Mouse (Mus musculus) lung, adult 10 weeks (tissue): Measurements from ENCODE around the gene Naxd. TPM values are rescaled to one million over a fixed set of nuclear protein-coding genes. Genes with fewer than 3 reads are reported as not detected.

Source experiments
- polyA plus RNA-seq: library from polyadenylated mRNA; stranded (reverse); fragments of 350-450 nt; fragmentation: Illumina TruSeq; extraction: RNeasy Lipid Tissue Mini Kit (QIAGEN cat#74804); gene quantifications from one replicate; pipeline ENCODE4 v1.2.3, GENCODE M21; 2014; ENCODE audit warnings: low read depth, low replicate concordance; ENCODE audit not compliant: insufficient read depth

The Naxd gene
- polyA plus RNA-seq = 114 TPM

DNA sequence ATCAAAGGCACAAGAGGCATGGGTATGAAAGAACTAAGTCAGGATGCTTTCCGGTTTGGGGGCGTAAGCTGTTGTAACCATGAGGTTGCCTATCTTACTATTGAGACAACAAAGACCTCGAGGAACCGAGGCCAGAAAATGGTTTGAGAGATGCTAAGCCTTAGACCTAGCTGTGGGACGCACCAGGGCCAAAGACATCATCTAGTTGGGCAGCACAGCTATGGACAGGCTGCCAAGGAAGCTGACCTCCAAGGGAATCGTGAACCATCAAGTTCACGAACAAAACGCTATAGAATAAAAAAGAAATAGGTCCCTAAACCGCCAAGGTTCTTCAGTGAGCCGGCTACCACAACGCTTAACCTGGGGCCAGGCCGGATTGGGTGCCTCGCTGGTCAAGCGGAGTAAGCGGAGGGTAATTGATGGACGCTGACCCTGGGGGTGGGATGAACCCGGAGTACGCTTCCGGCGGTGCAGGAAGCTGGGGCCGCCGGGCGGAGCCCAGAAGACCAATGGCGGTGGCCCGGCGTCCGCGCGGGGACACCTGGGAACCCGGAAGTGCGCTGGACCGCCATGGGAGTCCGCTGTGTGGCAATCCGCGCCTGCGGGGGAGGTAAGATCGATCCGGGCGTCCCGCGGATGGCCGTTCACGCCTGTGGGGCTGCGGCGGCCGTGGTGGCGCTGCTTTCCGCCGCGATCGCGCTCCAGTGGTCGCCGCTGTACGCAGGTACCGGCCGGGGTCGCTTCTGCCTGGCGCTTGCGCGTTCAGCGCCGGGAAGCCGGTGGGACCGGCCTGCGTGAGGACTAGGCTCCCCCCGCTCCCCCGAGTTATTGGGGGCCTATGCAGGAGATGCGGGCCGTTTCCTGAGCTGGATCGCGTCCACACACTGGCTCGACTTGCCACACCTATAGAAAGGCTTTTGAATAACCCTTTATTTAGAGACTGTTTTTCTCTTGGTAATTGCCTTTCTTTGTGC, at the start of gene Naxd:
Naxd (plus strand) TSS at position 490 of the 974 bp plus-strand sequence.

DNA sequence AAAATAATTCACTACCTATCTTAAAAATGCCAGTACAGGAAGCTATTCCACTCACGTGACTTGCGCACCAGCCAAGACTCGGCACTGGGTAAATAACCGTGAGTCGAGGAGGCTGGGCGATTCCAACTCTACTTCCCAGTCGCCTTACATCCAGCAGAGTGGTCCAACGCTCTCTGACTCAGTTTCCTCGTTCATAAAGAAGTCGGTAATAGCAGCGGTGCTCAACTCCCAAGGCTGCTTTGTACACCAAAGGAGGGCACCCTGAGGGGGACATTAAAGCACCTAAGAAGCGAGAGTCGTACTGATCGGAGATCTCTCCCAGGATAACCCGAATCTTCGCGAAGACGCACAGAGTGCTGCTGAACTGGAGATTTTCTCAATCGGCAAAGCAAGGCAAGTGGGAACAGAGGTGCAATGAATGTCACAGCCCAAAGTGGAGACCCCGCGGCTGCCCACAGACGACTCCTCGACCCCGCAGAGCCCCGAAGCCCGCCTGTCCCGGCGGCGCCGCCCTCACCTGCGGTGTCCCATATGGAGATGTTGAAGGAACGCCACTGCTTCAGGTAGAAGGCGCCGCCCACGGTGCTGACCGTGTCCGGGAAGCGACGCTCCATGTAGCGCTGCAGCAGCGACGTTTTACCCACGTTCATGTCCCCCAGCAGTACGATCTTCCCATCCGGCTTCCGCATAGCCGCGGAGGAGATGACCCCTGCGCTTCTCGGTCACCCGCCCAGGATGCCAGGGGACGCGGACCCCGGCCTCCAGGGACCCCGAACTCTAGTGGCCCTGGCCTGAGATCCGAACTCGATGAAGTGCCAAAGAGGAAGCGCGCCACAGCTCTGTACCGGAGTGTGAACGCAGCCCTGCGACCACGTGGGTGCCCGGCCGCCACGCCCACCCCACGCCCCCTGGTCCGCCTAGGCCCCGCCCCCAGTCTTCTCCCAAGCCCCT, 19.2 kb upstream of the Naxd start, which contains the start of gene Rab20:
Rab20 (minus strand) TSS at position 900 of the 951 bp plus-strand sequence.

DNA sequence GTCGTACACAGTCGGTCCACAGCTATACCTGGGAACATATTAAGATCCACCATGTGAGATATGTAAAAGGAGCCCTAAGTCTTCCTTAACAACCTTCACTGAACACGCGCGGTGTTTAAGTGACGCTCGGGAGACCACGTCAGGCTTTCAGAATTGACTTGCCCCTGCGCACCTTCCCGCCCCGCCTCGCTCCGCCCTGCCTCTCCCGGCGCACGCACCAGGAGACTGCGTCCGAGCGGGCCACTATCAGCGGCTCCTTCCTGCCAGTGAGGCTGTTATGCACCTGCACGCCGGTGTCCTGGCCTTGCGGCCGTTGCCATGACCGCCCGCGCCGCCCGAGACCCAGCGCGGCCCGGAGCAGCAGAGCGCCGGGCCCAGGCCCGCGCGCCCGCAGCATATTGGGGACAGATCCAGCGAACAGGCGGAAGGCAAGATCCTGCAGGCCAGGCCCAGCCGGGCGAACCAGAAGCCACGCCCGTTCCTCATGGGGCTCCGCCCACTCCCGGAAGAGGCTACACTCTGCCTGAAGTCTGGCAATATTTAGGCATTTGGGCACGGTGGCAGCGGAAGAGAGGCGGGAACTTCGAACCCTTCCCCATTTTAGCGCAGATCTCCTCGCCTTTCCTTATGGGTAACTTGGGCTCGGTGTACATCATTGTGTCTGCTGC, 53.1 kb downstream of the Naxd start, which contains the start of gene Cars2:
Cars2 (minus strand) TSS at position 503 of the 668 bp plus-strand sequence.

DNA sequence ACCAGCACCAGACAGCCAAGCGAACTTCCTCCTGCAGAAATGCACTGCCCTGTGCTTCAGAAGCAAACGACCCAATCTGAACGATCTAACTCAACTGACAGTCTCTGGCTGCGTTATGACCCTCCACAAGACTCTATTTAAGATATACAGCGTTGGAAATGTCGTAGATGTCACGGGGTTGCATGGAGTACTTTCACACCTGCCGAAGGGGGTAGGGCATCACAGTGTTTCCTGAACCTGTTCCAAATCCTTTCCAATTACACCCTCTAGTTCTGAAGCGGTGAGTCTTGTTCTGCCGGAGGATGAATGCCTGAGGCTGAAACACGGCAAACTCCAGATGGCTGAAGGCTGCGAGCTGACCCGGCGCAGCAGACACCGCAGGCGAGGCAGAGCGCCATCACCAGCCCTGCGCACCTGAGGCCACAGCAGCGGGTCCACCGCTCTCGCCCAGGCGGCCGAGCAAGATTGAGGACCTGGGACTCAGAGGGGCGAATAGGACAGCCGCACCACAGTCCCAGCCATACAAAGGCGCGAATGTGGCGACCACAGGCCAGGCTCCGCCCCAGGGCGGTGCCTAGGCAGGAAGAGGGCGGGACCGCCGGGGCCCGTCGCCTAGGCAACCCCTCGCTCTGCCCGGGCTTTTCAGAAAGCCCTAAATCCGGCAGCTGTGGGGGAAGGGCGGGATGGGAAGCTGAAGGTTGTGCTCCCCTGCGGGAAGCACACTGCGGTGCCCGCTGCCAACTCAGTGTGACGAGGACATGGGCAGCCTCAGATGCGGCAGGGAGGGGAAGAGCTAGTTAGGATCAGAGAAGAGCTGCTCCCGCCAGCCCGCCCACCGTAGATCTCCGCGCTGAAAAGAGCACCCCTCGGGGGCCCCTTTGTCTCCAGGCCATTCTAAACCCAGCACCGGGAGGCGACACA, 57.8 kb downstream of the Naxd start, which contains the start of gene Ing1:
Ing1 (plus strand) TSS at position 773 of the 921 bp plus-strand sequence.

Other genes starting within 250 kb of the Naxd start
- gene Col4a2, start 184.7 kb upstream of the Naxd start, polyA plus RNA-seq = 67.9 TPM
- gene Col4a1, start 184.7 kb upstream of the Naxd start, polyA plus RNA-seq = 100 TPM
- gene Rab20, start 18.8 kb upstream of the Naxd start, polyA plus RNA-seq = 11.5 TPM
- gene Cars2, start 53.3 kb downstream of the Naxd start, polyA plus RNA-seq = 19.1 TPM
- 32.1 TPM for gene Ing1, start 58.1 kb downstream of the Naxd start, polyA plus RNA-seq
- gene Ankrd10, start 138.3 kb downstream of the Naxd start, polyA plus RNA-seq = 19.7 TPM
- gene 1700016D06Rik, start 203.6 kb downstream of the Naxd start, polyA plus RNA-seq = not detected
- 24.7 TPM for gene Arhgef7, start 230.2 kb downstream of the Naxd start, polyA plus RNA-seq